Mouse (Mus musculus): ENCODE data around the gene Lpcat4. TPM values are rescaled to one million over a fixed set of nuclear protein-coding genes. Genes with fewer than 3 reads are reported as not detected.

Gene Lpcat4
- polyA plus RNA-seq, 1 experiment = 70.0 TPM

DNA sequence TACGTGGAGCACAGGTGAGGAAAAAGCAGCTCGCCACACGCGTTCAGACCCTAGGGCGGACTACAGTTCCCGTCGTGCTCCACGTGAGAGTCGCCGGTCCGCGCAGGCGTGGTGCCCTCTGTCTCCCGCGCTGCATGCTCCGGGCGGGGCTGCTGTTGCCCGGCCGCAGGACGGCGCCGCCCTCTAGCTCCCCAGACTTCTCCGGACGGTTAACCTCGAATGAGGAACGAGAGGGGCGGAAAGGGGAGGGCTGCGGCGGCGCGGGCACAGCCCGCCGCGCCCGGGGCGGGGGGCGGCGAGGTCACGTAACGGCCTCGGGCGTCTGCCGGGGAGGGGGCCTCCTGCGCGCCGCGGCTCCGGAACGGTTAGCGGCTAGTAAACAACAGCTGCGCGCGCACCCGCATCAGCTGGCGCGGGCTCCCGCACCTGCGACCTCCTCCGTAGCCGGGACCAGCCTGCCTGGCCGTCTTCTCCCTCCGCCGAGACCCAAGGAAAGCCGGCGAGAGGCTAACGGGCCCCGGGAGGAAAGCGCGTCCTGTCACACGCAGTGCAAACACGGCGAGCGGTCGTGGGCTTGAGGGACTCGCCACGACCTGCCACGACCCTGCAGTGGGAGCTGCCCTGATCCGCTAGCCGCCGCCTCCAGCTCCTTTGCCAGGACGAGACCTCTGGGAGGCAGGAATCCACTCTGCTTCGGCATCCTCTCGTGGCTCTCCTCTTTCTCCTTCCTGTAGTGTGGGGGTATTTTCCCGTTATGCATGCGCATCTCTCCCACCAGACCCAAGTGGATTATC, 26.4 kb downstream of the Lpcat4 start, which contains the start of gene Slc12a6:
Slc12a6 (plus strand) TSS at position 378 of the 794 bp plus-strand sequence.
- Histone ChIP-seq H3K27me3 (ENCODE audit: control insufficient read depth, insufficient read depth, low read length) (no peaks in the 10 kb centered on the region), H3K27ac (ENCODE audit: control insufficient read depth, insufficient read depth, low read length) (peak within 1 kb of the TSS; percentile 95), H3K4me3 (ENCODE audit: control insufficient read depth, insufficient read depth, low read length) (peak within 1 kb of the TSS; percentile 97), H3K36me3 (ENCODE audit: control insufficient read depth, insufficient read depth, low read length) (no peaks in the 10 kb centered on the region), H3K4me1 (replicated peaks; ENCODE audit: control insufficient read depth, insufficient read depth, low read length) (peaks cover 12% of the 10 kb centered on the region)
- no peak for TF ChIP-seq CTCF (IDR thresholded peaks at IDR 0.05; ENCODE audit: borderline replicate concordance, control insufficient read depth, extremely low read depth, insufficient read depth, low read length, poor library complexity)
- peak; percentile 54; the same call in 1 of the 2 replicates for TF ChIP-seq POLR2A (IDR thresholded peaks at IDR 0.05; ENCODE audit: control insufficient read depth, extremely low read depth, insufficient read depth, low read length, poor library complexity)
- WGBS = under 1% methylated on average over 85 of the region's 85 CpGs
- DNase-seq = peak; percentile 91

DNA sequence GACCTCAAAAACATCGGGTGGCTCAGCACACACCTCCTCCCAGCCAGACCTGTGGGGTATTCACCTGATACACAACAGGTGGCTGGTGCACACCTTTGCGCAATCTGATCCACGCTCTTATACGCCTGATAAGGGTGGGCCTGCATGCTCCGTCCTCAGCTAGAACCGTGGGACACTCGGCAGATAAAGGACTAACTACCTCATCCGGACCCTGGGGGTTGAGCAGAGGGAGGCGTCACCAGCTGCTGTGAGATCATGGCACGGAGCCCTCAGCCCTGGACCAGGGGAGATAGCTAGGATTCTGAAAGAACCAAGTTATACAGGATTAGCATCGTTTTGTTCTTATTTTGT, 26.9 kb downstream of the Lpcat4 start, which contains the start of gene Gm21985:
Gm21985 (plus strand) TSS at position 73 of the 351 bp plus-strand sequence.
- Histone ChIP-seq H3K27me3 (ENCODE audit: control insufficient read depth, insufficient read depth, low read length) (no peaks in the 10 kb centered on the region), H3K4me1 (replicated peaks; ENCODE audit: control insufficient read depth, insufficient read depth, low read length) (peaks cover 13% of the 10 kb centered on the region), H3K27ac (ENCODE audit: control insufficient read depth, insufficient read depth, low read length) (peak within 1 kb of the TSS; percentile 95), H3K4me3 (ENCODE audit: control insufficient read depth, insufficient read depth, low read length) (peak within 1 kb of the TSS; percentile 97), H3K36me3 (ENCODE audit: control insufficient read depth, insufficient read depth, low read length) (no peaks in the 10 kb centered on the region)
- peak; percentile 58 for DNase-seq
- WGBS = under 1% methylated on average over 11 of the region's 11 CpGs
- no peak for TF ChIP-seq POLR2A (IDR thresholded peaks at IDR 0.05; ENCODE audit: control insufficient read depth, extremely low read depth, insufficient read depth, low read length, poor library complexity)
- TF ChIP-seq CTCF (IDR thresholded peaks at IDR 0.05; ENCODE audit: borderline replicate concordance, control insufficient read depth, extremely low read depth, insufficient read depth, low read length, poor library complexity) = no peak

DNA sequence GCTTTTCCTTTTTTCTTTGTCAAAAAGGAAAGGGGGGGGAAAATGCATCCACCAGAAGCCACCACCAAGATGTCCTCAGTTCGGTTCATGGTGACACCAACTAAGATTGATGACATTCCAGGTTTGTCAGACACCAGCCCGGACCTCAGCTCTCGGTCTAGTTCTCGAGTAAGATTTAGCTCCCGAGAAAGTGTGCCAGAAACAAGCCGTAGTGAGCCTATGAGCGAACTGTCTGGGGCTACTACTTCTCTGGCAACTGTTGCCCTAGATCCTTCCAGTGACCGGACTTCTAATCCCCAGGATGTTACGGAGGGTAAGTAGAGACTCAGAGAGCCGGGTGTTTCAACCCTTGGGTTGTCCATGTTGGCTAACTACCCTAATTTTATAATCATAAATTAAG, 27.5 kb downstream of the Lpcat4 start:
- 2% methylated on average over 10 of the region's 10 CpGs for WGBS
- Histone ChIP-seq H3K4me1 (replicated peaks; ENCODE audit: control insufficient read depth, insufficient read depth, low read length) (peaks cover 14% of the 10 kb centered on the region), H3K27me3 (ENCODE audit: control insufficient read depth, insufficient read depth, low read length) (no peaks in the 10 kb centered on the region)

DNA sequence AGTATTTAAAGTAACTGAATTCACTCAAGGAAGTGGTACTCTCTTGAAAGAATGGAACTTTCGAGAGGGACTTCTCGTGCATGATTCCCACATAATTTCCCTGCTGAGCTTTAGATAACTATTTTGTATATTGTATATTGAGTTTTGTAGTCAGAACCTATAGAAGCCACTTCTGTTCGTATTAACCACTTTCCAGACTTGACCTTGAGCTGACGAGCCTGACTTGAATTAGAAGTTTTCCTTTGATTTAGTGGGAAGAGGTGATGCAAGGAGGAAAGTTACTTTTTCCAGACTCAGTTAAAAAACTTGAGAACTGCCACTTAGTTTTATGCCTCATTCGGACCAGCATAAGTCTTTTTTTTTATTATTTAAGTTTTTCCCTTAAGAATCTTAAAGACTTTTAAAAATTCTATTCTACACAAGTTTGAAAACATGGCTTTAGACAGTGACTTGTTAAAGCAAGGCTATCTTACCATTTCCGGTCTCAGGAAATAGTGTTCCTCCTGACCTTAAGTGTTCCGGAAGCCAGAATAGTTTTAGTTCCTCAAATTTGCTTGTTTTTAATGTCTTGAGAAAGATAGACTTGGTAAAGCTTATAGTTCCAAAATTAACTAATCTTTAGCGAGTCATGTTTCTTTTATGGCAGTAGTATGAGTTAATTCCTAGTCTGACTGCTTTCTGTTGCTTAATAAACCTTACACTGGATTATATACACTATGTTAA, 28.4 kb downstream of the Lpcat4 start:
- Histone ChIP-seq H3K27ac (ENCODE audit: control insufficient read depth, insufficient read depth, low read length) (no peak overlapping the region), H3K36me3 (ENCODE audit: control insufficient read depth, insufficient read depth, low read length) (no peaks in the 10 kb centered on the region), H3K4me1 (replicated peaks; ENCODE audit: control insufficient read depth, insufficient read depth, low read length) (peaks cover 14% of the 10 kb centered on the region), H3K4me3 (ENCODE audit: control insufficient read depth, insufficient read depth, low read length) (no peak overlapping the region), H3K27me3 (ENCODE audit: control insufficient read depth, insufficient read depth, low read length) (no peaks in the 10 kb centered on the region)
- no peak for DNase-seq
- TF ChIP-seq POLR2A (IDR thresholded peaks at IDR 0.05; ENCODE audit: control insufficient read depth, extremely low read depth, insufficient read depth, low read length, poor library complexity) (no peak), CTCF (IDR thresholded peaks at IDR 0.05; ENCODE audit: borderline replicate concordance, control insufficient read depth, extremely low read depth, insufficient read depth, low read length, poor library complexity) (no peak)
- WGBS = 4% methylated on average over 8 of the region's 8 CpGs

More for the DNA sequence above, 27.5 kb downstream of the Lpcat4 start:
- Histone ChIP-seq H3K36me3 (ENCODE audit: control insufficient read depth, insufficient read depth, low read length) (no peaks in the 10 kb centered on the region), H3K27ac (ENCODE audit: control insufficient read depth, insufficient read depth, low read length) (peak overlapping the region; percentile 95), H3K4me3 (ENCODE audit: control insufficient read depth, insufficient read depth, low read length) (peak overlapping the region; percentile 81)
- DNase-seq = peak; percentile 32
- no peak for TF ChIP-seq CTCF (IDR thresholded peaks at IDR 0.05; ENCODE audit: borderline replicate concordance, control insufficient read depth, extremely low read depth, insufficient read depth, low read length, poor library complexity)

DNA sequence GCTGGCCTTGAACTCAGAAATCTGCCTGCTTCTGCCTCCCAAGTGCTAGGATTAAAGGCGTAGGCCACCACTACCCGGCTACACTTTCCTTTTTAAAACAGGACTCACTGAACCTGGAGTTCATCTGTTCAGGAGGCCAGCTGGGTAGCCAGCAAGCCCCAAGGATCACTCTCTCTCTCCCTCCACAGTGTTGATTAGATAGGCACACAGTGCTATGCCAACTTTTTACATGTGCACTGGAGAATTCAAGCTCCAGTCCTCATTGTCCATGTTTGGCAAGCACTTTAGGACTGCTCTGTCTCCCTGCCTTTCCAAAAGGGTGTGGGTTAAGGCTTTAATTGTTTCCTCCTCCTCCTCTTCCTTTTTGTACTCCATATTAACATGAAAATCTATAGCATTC, 30.7 kb downstream of the Lpcat4 start:
- no peak for DNase-seq
- Histone ChIP-seq H3K4me1 (replicated peaks; ENCODE audit: control insufficient read depth, insufficient read depth, low read length) (peaks cover 14% of the 10 kb centered on the region), H3K36me3 (ENCODE audit: control insufficient read depth, insufficient read depth, low read length) (no peaks in the 10 kb centered on the region), H3K27me3 (ENCODE audit: control insufficient read depth, insufficient read depth, low read length) (no peaks in the 10 kb centered on the region), H3K27ac (ENCODE audit: control insufficient read depth, insufficient read depth, low read length) (no peak overlapping the region), H3K4me3 (ENCODE audit: control insufficient read depth, insufficient read depth, low read length) (no peak overlapping the region)
- WGBS = 58% methylated on average over 2 of the region's 2 CpGs
- no peak for TF ChIP-seq POLR2A (IDR thresholded peaks at IDR 0.05; ENCODE audit: control insufficient read depth, extremely low read depth, insufficient read depth, low read length, poor library complexity)

DNA sequence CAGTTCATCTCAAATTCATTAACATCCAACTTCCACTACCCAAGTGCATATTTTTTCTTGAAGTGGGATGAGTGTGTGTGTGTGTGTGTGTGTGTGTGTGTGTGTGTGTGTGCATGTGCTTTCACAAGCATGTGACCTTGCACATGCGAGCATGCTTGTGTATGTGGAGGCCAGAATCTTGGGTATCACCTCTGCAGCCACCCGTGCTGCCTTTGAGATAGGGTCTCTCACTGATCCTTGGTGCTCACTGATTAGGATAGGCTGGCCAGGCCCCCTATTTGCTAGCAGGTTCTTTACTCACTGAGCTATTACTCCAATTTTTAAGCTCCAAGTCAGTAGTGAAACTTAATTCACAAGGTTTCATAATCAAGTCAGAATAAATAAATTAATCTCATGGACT, 33.6 kb downstream of the Lpcat4 start:
- 95% methylated on average over 2 of the region's 2 CpGs for WGBS
- Histone ChIP-seq H3K4me1 (replicated peaks; ENCODE audit: control insufficient read depth, insufficient read depth, low read length) (peaks cover 14% of the 10 kb centered on the region), H3K27ac (ENCODE audit: control insufficient read depth, insufficient read depth, low read length) (no peak overlapping the region), H3K4me3 (ENCODE audit: control insufficient read depth, insufficient read depth, low read length) (no peak overlapping the region), H3K36me3 (ENCODE audit: control insufficient read depth, insufficient read depth, low read length) (no peaks in the 10 kb centered on the region), H3K27me3 (ENCODE audit: control insufficient read depth, insufficient read depth, low read length) (no peaks in the 10 kb centered on the region)
- DNase-seq = no peak
- TF ChIP-seq POLR2A (IDR thresholded peaks at IDR 0.05; ENCODE audit: control insufficient read depth, extremely low read depth, insufficient read depth, low read length, poor library complexity) = no peak
- TF ChIP-seq CTCF (IDR thresholded peaks at IDR 0.05; ENCODE audit: borderline replicate concordance, control insufficient read depth, extremely low read depth, insufficient read depth, low read length, poor library complexity) = no peak
